Mouse (Mus musculus) neural tube, embryonic 12.5 days (tissue): ENCODE results near the gene Pla1a. TPM values are rescaled to one million over a fixed set of nuclear protein-coding genes. Genes with fewer than 3 reads are reported as not detected.

Source experiments
- ATAC-seq: fragments of 200-750 bp; cut with Nextera tagmentation; 2 replicates; pipeline ENCODE4 v1.8.0; 2017; ENCODE audit warnings: low read depth, mild to moderate bottlenecking, moderate TSS enrichment, moderate library complexity; ENCODE audit not compliant: low FRiP score
- H3K27ac ChIP-seq: fragments of 300-500 bp; sonication (generic); 2 replicates; pipeline ENCODE4 v1.5.1; 2016
- H3K27me3 ChIP-seq: fragments of 300-500 bp; sonication (generic); replicated peaks from 2 replicates; pipeline ENCODE4 v1.6.1; 2016; ENCODE audit warnings: mild to moderate bottlenecking
- H3K36me3 ChIP-seq: fragments of 300-500 bp; sonication (generic); 2 replicates; pipeline ENCODE4 v1.6.1; 2016; ENCODE audit warnings: mild to moderate bottlenecking
- H3K4me1 ChIP-seq: fragments of 300-500 bp; sonication (generic); 2 replicates; pipeline ENCODE4 v1.6.1; 2016
- H3K4me2 ChIP-seq: fragments of 300-500 bp; sonication (generic); replicated peaks from 2 replicates; pipeline ENCODE4 v1.6.1; 2016; ENCODE audit warnings: mild to moderate bottlenecking
- H3K4me3 ChIP-seq: fragments of 300-500 bp; sonication (generic); 2 replicates; pipeline ENCODE4 v1.5.1; 2016
- H3K9ac ChIP-seq: fragments of 300-500 bp; sonication (generic); 2 replicates; pipeline ENCODE4 v1.6.1; 2016; ENCODE audit warnings: mild to moderate bottlenecking
- H3K9me3 ChIP-seq: fragments of 300-500 bp; sonication (generic); 2 replicates; pipeline ENCODE4 v1.6.1; 2016; ENCODE audit warnings: mild to moderate bottlenecking
- WGBS: fragments of 180-500 bp; shearing (Covaris S2); methylation state at CpG from one replicate; pipeline ENCODE4 v1.1.7; 2016; 5-methylcytosine and 5-hydroxymethylcytosine counted together
- polyA plus RNA-seq: library from polyadenylated mRNA; unstranded; fragments of >200 nt; fragmentation: Nextera tagmentation; extraction: Ambion mirVana; gene quantifications from 2 replicates; pipeline ENCODE4 v1.2.1, GENCODE M21; 2016

The Pla1a gene
- polyA plus RNA-seq, 1 experiment from 2014 or later, result 0.28 TPM

DNA sequence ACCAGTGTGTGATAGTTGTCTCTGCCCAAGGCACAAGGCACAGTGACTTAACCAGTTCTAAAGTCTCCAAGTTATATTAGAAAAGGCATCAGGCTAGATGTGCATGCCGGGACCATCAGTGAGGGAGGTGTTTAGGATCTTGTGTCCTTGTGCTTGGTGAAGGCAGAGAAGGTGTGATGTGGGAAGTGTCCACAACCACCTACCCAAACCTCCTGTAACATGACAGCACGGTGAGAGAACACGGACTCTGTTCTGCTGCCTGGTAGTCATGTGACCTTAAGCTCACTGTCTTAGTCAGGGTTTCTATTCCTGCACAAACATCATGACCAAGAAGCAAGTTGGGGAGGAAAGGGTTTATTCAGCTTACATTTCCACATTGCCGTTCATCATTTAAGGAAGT, 66.7 kb downstream of the Pla1a start:
- WGBS, result 93% methylated on average over 4 of the region's 4 CpGs
- no peak overlapping the region for H3K4me3 ChIP-seq
- ATAC-seq, result no peak
- H3K4me2 ChIP-seq, result no peak overlapping the region
- H3K27ac ChIP-seq, result no peak overlapping the region
- H3K27me3 ChIP-seq, result no peaks in the 10 kb centered on the region
- H3K9ac ChIP-seq, result no peak overlapping the region
- no peaks in the 10 kb centered on the region for H3K4me1 ChIP-seq
- no peaks in the 10 kb centered on the region for H3K9me3 ChIP-seq
- no peaks in the 10 kb centered on the region for H3K36me3 ChIP-seq

DNA sequence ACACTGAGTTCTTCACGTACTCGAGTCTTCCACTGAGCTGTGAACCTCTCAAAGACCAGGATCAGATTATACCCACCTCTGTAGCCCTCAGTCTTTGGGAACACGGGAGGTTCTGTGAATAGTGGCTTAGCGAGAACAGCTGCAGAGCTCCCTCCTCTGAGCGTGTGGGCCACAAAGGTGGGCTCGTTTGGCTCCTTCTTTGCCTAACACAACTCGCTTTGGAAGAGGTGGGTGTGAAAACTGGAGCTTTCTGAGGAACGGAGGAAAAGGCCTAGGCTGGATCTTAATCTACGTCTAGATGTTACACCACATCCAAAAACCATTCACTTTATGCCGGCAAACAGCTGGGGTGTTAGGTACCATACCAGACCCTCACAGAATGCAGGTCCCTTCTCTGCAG, 67.6 kb downstream of the Pla1a start:
- 91% methylated on average over 10 of the region's 10 CpGs for WGBS
- Histone ChIP-seq H3K4me3 (no peak overlapping the region), H3K27ac (no peak overlapping the region), H3K27me3 (no peaks in the 10 kb centered on the region), H3K4me1 (0 out of 2 replicates have a peak, but pooled peaks cover under 1% of the 10 kb centered on the region), H3K36me3 (no peaks in the 10 kb centered on the region), H3K9me3 (no peaks in the 10 kb centered on the region), H3K4me2 (no peak overlapping the region), H3K9ac (no peak overlapping the region)
- ATAC-seq, result no peak

DNA sequence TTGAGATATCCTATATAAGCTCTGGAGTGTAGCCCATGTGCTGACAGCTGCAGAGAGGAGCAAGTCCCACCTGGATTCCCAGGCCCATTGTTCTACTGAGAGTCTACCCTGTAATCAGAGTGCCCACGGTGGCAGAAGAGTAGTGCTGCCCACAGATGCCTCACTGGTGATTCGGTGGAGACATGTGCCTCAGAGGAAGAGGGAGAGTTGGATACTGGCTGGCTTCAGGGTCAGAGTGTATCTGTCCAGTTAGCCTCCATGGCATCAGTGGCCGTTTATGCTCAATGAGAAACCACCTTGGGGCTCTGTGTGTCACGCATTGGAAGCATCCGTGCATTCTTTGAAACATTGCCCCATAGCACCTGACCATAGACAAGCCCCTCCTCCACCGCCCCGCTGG, 69.3 kb downstream of the Pla1a start:
- H3K36me3 ChIP-seq, result no peaks in the 10 kb centered on the region
- no peaks in the 10 kb centered on the region for H3K27me3 ChIP-seq
- WGBS, result 91% methylated on average over 7 of the region's 7 CpGs
- H3K4me3 ChIP-seq, result no peak overlapping the region
- no peak overlapping the region for H3K9ac ChIP-seq
- no peak for ATAC-seq
- no peaks in the 10 kb centered on the region for H3K9me3 ChIP-seq
- no peak overlapping the region for H3K27ac ChIP-seq
- no peak overlapping the region for H3K4me2 ChIP-seq
- 0 out of 2 replicates have a peak, but pooled peaks cover 3% of the 10 kb centered on the region for H3K4me1 ChIP-seq

DNA sequence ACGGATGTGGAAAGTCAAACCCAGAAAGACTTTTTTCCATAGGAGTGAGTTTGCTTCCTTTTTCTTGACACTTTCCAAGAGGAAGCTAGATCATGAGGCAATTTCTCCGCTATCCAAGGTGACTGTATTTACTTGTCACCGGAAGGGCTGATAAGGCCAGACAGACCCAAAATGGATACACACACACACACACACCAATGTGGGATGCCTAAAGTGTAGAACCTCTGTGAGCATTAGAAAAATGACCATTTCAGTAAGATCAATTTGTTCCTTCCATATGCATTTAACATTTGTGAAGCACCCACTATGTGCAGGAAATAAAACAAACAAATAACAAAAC, 69.7 kb downstream of the Pla1a start:
- H3K9me3 ChIP-seq, result no peaks in the 10 kb centered on the region
- 0 out of 2 replicates have a peak, but pooled peaks cover 3% of the 10 kb centered on the region for H3K4me1 ChIP-seq
- H3K27ac ChIP-seq, result no peak overlapping the region
- no peak overlapping the region for H3K9ac ChIP-seq
- no peaks in the 10 kb centered on the region for H3K27me3 ChIP-seq
- no peaks in the 10 kb centered on the region for H3K36me3 ChIP-seq
- ATAC-seq, result no peak
- no peak overlapping the region for H3K4me2 ChIP-seq
- no peak overlapping the region for H3K4me3 ChIP-seq
- 86% methylated on average over 3 of the region's 3 CpGs for WGBS

DNA sequence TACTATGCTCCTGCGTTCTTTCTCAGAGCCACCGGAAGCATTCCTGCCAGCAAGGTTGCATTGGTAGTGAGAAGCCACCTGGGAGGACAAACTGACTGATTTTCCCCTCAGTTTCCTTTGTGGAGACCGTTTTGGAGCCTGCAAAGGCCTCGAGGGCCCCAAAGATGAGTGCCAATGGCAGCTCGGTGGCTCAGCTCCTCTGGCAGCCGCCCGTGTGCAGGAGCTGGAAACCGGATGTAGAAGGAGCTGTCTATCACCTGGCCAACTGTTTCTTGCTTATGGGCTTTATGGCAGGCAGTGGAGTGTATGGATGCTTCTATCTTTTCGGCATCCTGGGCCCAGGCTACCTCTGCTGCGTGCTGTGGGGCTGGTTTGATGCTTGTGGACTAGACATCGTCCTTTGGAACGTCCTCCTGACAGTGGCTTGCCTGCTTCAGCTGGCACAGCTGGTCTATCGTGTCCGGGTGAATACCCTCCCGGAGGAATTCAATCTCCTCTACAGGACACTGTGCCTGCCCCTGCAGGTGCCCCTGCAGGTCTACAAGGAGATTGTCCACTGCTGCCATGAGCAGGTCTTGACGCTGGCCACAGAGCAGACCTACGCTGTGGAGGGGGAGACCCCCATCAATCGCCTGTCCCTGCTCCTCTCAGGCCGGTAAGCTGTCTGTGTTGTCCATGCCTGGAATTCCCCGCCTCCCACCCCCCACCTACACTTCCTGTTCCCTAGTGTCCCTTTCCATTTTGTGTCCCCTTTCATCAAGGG, 70.3 kb downstream of the Pla1a start:
- no peak for ATAC-seq
- Histone ChIP-seq H3K9me3 (no peaks in the 10 kb centered on the region), H3K4me1 (0 out of 2 replicates have a peak, but pooled peaks cover 3% of the 10 kb centered on the region), H3K4me3 (no peak overlapping the region), H3K27ac (no peak overlapping the region), H3K9ac (no peak overlapping the region), H3K4me2 (no peak overlapping the region), H3K36me3 (no peaks in the 10 kb centered on the region), H3K27me3 (no peaks in the 10 kb centered on the region)
- WGBS, result 89% methylated on average over 20 of the region's 20 CpGs

DNA sequence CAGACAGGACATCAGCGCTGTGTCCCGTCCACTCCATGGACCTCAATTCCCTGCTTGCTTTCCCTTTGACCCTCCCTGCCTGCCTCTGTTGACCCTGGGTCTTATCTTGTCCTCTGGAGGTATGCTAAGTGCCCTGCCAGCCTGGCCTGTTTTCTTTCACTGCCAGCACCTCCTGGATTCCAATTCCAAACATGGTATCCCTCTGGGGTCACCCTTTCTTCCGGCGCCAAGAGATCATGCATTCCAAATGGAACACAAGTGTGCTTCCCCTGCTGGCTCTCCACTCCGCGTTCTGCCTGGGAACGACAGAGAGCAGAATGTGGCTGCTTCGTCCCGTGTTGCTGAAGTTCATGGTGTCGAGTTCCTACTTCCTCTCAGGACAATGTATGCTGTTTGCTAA, 71.0 kb downstream of the Pla1a start, which contains the start of gene Popdc2:
TSS of gene Popdc2 (plus strand) at position 277 of the 400 bp plus-strand sequence.
- Histone ChIP-seq H3K27ac (no peak within 1 kb of the TSS), H3K27me3 (no peaks in the 10 kb centered on the region), H3K4me2 (no peak within 1 kb of the TSS), H3K4me3 (no peak within 1 kb of the TSS), H3K9me3 (no peaks in the 10 kb centered on the region), H3K9ac (no peak within 1 kb of the TSS), H3K4me1 (0 out of 2 replicates have a peak, but pooled peaks cover 3% of the 10 kb centered on the region), H3K36me3 (0 out of 2 replicates have a peak, but pooled peaks cover under 1% of the 10 kb centered on the region)
- no peak for ATAC-seq
- WGBS, result 69% methylated on average over 10 of the region's 10 CpGs

DNA sequence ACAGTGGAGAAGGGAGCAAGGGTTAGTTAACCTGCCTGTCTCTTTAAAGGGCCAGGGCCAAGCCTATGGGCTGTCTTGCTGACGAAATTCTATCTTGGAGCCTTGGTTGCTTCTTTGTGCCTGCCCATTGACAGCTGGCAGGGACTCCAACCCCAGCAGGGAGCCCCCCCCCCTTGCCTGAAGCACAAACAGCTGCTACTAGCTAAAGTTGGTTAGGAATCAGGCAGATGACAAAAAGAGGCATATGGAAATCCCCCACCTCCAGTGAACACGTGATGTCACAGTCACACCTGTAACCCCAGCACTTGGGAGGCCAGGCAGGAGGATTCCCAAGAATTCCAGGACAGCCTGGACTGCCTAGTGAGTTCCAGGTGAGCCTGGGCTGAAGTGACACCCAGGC, 72.6 kb downstream of the Pla1a start:
- H3K4me3 ChIP-seq, result no peak overlapping the region
- WGBS, result 21% methylated on average over 2 of the region's 2 CpGs
- no peak overlapping the region for H3K27ac ChIP-seq
- H3K4me2 ChIP-seq, result no peak overlapping the region
- ATAC-seq, result no peak
- no peak overlapping the region for H3K9ac ChIP-seq
- H3K36me3 ChIP-seq, result peaks cover 6% of the 10 kb centered on the region; the same call in 1 of the 2 replicates
- 0 out of 2 replicates have a peak, but pooled peaks cover 3% of the 10 kb centered on the region for H3K4me1 ChIP-seq
- no peaks in the 10 kb centered on the region for H3K9me3 ChIP-seq
- no peaks in the 10 kb centered on the region for H3K27me3 ChIP-seq

DNA sequence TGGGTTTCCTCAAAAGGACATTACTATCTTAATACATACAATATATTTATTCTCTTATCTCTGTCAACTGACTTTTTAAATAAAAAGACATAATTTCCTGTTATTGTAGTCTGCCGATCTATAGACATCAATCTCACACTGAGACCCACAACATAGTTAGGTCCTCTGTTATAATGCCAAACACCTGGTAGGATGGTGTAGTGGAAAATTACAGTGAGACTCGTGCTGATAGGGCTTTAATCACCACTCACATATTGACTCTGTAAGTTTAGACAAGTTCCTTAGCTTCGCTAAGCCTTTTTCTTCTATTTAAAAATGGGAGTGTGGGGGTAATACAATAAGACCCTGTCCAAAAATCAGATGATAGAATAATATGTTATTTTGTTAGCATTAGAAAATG, 73.1 kb downstream of the Pla1a start:
- ATAC-seq, result no peak

DNA sequence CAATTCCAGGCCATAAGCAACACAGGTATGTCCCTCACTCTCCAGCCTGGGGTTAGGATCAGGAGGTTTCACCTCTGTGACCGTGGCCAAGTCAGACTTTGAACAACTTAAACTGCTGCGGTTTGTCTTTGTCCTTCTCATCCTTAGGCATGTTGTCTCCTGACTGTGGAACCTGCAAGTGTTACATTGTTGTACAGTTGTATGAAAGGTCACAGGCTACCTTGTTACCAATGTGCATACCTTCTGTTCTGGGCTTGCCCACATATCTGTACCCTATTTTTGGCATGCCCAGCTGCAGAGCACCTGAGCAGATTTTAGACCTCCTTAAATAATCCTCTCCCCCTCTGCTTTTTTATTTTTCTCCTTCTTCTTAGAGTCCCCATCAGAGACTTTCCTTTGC, 73.7 kb downstream of the Pla1a start:
- peaks cover 6% of the 10 kb centered on the region; the same call in 1 of the 2 replicates for H3K36me3 ChIP-seq
- no peak overlapping the region for H3K27ac ChIP-seq
- no peak for ATAC-seq
- H3K4me2 ChIP-seq, result no peak overlapping the region
- no peak overlapping the region for H3K9ac ChIP-seq
- H3K4me3 ChIP-seq, result no peak overlapping the region
- no peaks in the 10 kb centered on the region for H3K27me3 ChIP-seq
- no peaks in the 10 kb centered on the region for H3K9me3 ChIP-seq
- WGBS, result 95% methylated on average over 2 of the region's 2 CpGs
- H3K4me1 ChIP-seq, result 0 out of 2 replicates have a peak, but pooled peaks cover 3% of the 10 kb centered on the region

More for the DNA sequence above, 73.1 kb downstream of the Pla1a start:
- no peaks in the 10 kb centered on the region for H3K27me3 ChIP-seq
- no peak overlapping the region for H3K4me2 ChIP-seq
- H3K4me1 ChIP-seq, result 0 out of 2 replicates have a peak, but pooled peaks cover 3% of the 10 kb centered on the region
- peaks cover 6% of the 10 kb centered on the region; the same call in 1 of the 2 replicates for H3K36me3 ChIP-seq
- 84% methylated on average over 3 of the region's 3 CpGs for WGBS
- H3K4me3 ChIP-seq, result no peak overlapping the region
- H3K27ac ChIP-seq, result no peak overlapping the region
- no peak overlapping the region for H3K9ac ChIP-seq
- H3K9me3 ChIP-seq, result no peaks in the 10 kb centered on the region

DNA sequence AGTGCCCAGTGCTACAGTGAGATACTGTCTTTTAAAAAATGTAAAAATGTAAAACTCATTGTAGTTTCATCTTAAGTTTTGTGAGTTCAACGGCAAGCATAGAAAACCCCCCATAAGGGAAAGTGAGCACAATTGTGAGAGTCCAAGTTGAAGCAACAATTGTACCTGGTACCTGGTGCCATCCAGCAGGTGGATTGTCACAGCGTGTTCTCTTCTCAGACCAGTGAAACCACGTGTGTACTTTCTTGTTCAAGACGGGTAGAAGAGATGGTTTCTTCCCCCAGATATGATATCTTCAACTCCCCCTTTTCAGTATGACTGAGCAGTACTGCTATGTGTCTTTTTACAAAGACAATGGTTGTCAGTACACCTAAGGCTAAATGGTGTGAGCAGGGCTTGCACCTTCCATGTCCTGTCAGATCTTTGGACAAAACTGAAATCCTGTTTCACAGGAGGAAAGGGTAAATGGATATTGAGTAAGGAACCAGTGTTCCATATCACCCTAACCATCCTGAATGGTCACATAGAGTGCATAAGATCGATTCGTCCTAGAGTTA, 74.6 kb downstream of the Pla1a start:
- ATAC-seq, result no peak
- H3K4me2 ChIP-seq, result no peak overlapping the region
- no peak overlapping the region for H3K27ac ChIP-seq
- H3K4me3 ChIP-seq, result no peak overlapping the region
- H3K4me1 ChIP-seq, result 0 out of 2 replicates have a peak, but pooled peaks cover 3% of the 10 kb centered on the region
- H3K9ac ChIP-seq, result no peak overlapping the region
- no peaks in the 10 kb centered on the region for H3K9me3 ChIP-seq
- no peaks in the 10 kb centered on the region for H3K27me3 ChIP-seq
- H3K36me3 ChIP-seq, result peaks cover 10% of the 10 kb centered on the region; the same call in 1 of the 2 replicates
- 94% methylated on average over 6 of the region's 6 CpGs for WGBS

DNA sequence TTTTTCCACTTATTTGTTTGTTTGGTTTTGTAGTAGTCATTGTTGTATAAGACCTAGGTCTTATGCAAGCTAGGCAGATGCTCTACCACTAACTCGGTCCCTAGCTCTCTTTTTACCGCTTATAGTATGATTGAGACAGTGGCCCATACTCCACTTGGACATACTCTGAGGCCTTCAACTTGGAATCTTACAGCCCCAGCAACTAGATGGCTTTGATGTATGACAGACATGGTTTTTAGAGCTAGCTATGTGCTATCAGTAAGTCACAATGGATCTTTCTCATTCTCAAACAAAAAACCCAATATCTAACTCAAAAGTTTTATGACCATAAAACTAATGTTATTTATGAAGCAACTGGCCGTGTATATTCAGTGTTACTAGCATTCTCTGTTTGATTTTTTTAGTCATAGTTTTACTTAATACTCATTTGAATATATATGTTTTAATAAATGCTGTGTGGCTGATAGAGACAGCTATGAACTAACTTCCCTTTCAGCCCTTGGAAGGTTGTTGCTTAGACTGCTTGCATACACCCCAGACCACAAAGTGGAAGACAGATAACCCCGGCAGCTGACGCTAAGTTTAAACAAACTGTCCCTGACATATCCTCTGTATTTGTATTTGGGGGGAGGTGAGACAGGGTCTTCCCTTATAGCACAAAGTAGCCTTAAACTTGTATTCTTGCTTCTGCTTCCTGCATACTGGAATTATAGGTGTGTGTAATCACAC, 78.6 kb downstream of the Pla1a start:
- ATAC-seq, result no peak
- Histone ChIP-seq H3K9me3 (no peaks in the 10 kb centered on the region), H3K27ac (no peak overlapping the region), H3K27me3 (no peaks in the 10 kb centered on the region), H3K36me3 (peaks cover 38% of the 10 kb centered on the region), H3K4me3 (no peak overlapping the region), H3K4me1 (no peaks in the 10 kb centered on the region), H3K9ac (no peak overlapping the region), H3K4me2 (no peak overlapping the region)
- WGBS, result 90% methylated on average over 5 of the region's 5 CpGs

DNA sequence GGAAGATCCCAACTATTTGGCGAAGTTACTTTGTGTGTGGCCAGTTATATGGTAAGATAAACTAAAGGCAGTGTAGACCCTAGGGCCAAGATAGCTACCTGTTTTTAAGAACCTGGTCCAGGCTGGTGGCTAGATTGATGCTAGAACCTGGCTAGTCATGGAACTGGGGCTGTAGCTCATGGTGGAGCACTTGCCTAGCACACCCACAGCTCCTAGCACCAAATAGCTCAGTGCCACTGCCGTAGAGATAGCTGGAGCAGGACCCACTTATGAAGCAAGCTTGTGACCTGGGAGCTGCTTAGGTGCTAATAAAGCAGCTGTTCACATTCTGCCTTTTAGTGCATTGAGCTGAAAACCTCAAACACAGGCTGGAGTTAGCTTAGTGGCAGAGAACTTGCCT, 79.3 kb downstream of the Pla1a start:
- H3K9me3 ChIP-seq, result no peaks in the 10 kb centered on the region
- H3K27me3 ChIP-seq, result no peaks in the 10 kb centered on the region
- H3K27ac ChIP-seq, result no peak overlapping the region
- H3K9ac ChIP-seq, result no peak overlapping the region
- WGBS, result 98% methylated on average over 2 of the region's 2 CpGs
- H3K4me3 ChIP-seq, result no peak overlapping the region
- no peak for ATAC-seq
- H3K4me1 ChIP-seq, result no peaks in the 10 kb centered on the region
- no peak overlapping the region for H3K4me2 ChIP-seq
- peaks cover 39% of the 10 kb centered on the region for H3K36me3 ChIP-seq
